Mouse (Mus musculus) adrenal gland, adult (tissue): ENCODE measurements around the gene Dok5.

ENCODE experiments used
- DNase-seq, 2 experiments: peaks; one replicate each; pipeline ENCODE4 v3.0.0; 2022 to 2023; ENCODE audit warnings: low spot score in 1 of 2; ENCODE audit not compliant: inconsistent age in 2 of 2

The Dok5 gene

DNA sequence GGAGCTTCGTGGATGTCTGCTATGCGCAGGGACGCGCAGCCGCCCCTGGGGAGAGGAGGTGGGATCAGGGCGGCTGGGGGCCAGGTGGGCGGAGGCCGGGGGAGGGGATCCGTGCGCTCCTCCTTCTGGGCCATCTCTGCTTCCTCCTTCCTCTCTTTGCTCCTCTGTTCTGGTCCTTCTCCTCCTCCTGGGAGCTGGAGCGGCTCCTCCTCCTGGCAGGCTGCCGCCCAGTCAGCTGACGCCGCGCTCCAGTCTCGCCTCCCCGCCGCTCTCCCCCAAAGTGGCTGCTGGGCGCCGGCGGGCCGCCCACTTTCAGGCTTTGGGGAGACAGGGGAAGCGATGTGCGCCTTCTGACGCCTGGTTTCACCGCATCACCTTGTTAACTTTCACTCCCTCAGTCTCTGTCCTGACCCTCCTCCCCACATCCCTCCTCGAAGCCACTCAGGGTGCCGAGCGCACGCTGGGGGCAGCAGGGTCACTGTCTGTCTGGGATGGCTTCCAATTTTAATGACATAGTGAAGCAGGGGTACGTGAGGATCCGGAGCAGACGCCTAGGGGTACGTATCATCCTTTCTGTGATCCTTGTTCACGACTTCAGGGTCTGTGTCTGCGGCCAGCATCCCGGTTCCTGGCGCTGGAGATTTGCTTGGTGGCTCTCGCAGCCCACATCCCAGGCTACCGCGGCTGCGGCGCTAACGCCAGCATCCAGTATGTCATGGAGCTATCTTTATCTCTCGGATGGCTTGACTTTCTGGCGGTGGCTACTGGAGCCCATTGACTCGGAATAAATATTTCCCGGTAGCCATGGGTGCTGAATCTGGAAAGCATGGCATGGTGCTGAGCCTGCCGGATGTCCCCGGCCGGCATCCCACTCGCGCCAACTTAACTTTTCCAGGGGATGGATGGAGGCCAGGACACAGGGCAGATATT lies at the start of gene Dok5:
TSS of gene Dok5 (plus strand) at position 176 of the 930 bp plus-strand sequence.
- DNase-seq: peak; percentile 33 to 69

DNA sequence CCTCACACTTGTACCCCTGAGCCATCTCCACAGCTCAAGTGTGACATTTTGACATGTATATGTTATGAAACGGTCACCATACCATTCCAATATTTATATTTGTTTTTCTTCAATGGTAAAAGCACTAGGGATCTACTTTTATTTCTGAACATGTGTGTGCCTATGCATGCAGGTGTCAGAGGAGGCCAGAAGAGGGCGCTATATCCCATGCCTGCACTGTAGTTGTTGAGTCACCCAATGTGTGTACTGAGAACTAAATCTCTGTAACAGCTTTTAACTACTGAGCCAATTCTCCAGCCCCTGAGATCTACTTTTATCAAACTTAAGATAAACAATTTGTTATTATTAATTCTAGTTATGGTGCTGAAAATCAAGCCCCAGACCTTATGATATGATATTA lies 48.2 kb upstream of the Dok5 start:
- DNase-seq: no peak

DNA sequence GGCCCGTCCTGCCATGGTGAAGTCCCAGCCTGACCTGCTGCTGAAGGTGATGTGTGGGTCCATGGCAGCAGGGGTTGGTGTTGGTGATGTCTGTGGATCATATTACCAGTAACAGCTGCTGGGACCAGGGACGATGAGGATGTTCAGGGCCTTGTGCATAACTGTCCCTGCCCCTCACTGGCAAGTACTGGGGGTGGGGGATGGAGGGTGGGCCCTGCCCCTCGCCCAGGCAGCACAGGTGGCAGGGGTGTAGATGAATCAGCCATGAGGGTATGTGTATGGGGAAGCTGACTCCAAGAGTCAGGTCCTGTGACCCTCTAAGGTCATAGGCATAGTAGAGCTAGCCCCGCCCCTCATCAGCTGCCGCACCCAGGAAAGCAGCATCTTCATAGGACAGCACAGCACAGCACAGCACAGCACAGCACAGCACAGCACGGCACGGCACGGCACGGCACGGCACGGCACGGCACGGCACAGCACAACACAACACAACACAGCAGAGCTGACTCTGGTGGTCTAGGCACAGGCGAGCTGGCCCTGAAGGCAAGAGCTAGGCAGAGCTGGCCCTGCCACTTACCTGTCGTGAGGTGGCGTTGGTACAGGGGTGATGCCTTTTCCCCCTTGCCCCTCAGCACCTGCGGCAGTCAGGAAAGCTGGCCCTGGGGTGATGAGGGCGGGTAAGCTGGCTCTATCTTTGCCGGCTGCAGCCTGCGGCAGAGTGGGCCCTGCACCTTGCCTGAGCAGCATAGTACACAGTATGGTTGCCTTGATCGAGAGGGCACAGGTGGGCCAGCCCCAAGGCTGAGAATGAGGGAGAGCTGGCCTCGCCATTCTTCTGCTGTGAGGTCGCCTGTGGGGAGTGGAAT lies 36.3 kb upstream of the Dok5 start:
- no peak for DNase-seq

DNA sequence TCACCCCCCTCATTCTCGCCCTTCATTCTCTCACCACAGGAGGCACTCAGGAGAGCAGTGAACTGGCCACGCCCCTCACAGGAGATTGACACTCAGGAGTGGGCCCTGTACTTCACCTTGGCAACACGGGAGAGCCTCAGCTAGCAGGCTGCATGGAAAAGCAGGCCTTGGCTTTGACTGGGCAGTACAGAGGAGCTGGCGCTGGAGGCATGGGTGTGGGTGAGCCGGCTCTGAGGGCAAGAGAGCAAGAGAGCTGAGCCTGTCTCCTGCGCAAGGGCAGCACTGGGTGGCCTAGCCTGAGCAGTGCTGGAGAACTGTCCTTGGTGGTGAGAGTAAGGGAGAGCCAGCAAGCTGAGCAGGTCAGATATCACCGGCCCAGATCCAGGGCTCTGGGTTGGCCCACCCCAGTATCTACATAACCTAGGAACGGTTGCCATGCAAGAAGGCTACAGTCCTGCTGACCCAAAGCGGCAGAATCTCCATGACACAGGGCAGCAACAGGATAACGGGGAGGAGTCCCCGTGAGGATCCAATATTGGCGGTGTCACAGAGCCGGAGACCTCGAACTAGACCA lies 35.6 kb upstream of the Dok5 start:
- DNase-seq: no peak

DNA sequence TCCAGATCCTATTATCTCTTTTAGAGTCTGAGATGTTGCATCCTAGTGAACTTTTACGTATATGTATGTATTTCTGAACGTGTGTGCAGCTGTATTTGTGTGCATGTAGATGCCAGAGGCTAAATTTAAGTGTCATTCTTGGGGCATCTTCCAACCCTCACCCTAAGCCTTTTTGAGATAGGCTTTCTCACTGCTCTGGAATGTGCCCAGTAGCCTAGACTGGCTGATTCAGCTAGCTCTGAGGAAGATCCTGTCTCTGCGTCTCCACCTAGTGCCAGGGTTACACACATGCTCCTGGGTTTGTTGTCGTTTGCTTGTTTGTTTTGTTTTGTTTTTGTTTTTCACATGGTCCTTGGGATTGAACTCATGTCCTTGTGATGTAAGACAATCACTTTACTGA lies 31.1 kb upstream of the Dok5 start:
- DNase-seq: peak in 1 of 2 experiments; percentile 21

DNA sequence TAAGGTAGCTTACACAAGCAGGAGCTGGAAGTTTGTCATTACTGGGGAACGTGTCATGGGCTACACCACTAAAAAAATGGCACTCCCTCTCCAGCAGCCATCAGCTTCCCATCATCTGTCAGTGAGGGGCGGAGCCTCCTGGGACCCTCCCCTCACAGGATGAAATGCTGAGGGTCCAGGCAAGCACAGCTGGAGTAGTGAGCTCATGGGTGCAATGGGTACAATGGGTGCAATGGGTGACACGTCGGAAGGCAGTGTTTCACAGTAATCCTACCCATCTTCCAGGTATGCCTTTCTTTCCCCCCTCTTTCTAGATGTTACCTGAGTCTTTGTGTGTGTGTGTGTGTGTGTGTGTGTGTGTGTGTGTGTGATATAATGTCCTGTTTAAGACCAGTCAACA lies 25.1 kb upstream of the Dok5 start:
- DNase-seq: no peak

DNA sequence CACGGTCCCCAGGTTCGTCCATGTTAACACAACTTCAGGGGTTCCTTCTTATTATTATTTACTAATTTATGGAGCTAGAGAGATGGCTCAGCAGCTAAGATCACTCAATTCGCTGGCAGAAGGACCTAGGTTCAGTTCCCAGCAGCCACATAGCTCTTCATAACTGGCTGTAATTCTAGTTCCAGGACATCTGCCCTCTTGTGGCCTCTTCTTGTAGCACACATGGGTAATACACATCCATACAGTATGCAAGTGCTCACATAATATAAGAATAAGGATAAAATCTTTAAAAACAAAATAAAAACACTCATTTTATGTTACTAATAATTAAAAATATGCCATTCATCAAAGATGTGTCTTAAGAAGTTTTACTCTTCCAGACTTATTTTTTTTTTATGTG lies 23.9 kb upstream of the Dok5 start:
- no peak for DNase-seq

DNA sequence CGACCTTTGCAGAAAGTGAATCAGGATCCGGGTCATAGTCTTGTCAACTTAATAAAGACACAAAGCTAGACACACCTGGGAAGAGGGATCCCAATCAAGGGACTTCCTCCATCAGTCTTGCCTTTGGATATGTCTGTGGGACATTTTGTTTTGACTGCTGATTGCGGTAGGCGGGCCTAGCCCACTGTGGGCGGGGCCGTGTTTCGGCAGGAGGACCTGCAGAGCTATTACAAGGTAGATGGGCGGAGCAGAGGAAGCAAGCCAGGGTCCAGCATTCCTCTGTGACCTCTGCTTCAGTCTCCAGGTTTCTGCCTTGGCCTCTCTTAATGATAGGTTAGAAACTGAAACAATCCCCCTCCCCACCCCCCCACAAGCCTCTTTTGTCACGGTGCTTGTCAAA lies 22.7 kb upstream of the Dok5 start:
- DNase-seq: no peak

DNA sequence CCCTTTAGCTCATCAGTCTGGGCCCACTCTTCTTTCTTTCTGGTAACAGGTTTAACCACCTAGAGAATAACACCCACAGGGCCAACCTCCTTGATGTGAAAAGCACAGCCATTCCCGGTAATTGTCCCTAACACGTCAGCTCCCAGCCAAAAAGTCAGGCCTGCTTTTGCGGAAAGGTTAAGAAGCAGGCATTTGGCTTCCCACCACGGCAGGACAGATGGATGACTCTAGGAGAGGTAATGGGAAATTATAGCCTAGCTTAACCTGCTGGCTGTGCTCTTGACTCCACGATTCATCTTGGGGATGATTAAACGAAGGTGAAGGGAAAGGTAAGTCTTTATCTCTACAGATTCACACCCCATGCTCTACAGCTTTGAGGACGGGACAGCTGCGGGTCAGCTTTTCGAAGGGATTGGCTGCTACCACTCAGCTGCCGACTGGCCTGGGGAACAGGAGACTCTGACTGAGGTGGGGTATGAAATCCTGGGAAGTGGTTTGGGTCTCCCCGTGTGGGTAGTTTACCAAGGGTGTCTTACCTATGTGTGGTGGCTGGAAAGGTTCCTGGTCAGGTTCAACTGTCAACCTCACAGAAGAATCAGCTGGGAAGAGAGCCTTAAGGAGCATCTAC lies 18.8 kb upstream of the Dok5 start:
- DNase-seq: no peak

DNA sequence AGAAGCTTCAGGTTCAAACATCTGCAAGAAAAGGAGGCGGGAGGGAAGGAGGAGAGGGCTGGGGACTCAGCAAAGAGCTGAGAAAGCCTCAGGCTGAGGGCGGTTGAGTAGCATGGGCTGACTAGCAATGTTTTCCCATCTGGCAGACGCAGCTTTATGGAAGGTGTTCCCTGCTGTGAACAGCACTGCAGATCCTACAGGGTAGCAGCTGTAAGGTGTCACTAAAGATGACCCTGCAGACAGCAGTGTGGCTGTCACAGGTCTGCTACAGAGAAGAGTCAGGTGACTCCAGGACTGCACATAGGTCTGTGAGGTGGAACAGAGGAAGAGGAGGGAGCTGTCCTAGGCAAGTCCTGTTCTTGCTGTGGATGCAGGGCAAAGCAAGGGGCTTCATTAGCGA lies 11.2 kb upstream of the Dok5 start:
- DNase-seq: no peak

DNA sequence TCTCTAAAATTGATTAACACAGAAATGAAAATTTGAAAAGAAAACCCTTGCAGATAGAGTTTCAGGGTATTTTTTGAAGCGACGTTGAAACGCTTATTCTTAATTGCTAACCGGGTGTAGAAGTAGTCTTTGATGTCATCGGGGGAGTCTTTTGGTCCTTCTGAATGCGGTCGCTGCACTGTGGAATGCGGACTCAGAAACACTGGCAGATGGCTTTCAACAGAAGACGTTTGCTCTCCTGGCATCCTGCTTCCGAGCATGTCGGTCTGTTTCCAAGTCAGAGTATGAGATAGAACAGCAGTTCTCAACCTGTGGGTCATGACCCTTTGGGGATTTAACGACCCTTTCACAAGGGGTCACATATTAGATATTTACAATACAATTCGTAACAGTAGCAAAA lies 7.5 kb upstream of the Dok5 start:
- DNase-seq: no peak

DNA sequence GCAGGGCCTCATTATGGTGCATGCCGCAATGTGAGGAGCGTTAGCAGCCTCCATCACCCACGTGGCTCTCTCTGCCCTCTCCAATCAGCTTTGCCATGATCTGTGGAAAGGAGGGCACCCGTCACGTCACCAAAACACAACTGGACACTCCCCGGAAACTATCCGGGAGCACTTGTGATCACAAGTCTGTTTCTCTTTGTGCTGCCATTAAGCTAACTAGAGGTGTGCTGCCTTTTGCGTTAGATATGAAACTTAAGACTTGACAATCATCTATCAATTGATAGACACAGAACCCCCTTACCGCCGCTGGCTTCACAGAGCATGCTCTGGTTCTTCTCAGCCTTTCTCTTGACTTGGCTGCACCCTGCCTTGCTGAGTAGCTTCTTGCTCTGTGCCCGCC lies 6.9 kb upstream of the Dok5 start:
- no peak for DNase-seq

DNA sequence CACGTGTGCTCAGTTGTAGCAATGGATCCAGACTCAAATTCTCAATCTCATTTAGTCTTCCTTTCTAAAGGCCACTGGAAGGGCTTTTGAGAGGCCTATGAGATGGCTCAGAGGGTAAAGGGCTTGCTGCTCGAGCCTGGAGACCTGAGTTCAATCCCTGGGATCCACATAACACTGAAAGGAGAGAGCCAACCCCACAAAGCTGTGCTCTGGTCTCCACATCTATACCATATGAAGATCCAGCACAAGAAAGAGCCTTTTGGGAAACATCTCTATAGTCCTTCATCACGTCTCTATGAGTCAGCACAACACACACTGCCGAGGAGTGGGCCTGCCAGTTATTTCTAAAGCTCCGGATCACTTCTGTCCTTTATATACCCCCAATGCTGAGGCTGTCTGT lies 5.8 kb upstream of the Dok5 start:
- DNase-seq: no peak

DNA sequence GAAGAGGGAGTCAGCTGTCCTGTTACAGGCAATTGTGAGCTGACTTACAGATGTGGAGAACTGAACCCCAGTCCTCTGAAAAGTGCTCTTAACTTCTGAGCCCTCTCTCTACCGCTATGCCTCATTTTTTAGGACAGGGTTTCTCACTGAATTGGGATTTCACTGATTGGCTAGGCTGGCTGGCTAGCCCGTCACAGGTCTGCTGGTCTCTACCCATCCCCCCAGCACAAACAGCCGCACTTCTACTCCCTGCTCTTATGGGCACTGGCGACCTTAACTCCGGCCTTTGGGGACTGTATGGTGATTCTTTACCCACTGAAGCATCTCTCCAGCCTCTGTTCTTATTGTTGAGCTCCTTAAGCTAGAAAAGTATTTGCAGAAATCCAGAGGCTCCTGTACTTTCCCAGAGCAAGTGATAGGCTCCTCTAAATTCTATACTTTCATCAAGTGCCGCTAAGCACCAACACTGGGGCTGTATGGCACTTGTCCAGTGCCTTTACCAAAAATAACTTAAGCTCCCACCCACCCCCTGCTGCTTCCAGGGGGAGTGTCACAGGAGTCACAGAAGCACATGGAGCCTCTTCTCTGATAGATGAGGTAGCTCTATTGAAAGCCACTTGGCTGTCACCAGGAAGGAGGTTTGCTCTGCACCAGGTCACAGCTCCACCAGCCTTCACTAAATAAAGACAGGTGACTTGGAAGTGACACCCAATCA lies 4.5 kb upstream of the Dok5 start:
- DNase-seq: no peak

DNA sequence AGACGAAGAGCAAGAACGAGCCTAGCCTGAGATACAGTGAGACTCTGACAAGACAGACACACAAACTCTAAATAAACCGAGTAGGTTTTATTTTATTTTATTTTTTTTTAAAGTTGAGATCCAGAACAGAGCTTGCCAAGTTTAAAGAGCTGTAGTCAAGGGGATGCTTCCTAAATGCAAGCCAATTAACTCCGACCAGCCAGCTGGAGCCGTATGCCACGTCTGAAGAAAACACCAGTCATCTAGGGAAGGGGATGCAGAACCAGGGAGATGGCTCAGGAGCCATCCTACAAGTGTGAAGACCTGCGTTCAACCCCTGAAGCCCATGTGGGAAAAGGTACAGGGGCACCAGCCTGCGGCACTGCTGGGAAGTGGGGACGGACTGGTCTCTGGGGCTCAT lies 2.7 kb upstream of the Dok5 start:
- DNase-seq: no peak

DNA sequence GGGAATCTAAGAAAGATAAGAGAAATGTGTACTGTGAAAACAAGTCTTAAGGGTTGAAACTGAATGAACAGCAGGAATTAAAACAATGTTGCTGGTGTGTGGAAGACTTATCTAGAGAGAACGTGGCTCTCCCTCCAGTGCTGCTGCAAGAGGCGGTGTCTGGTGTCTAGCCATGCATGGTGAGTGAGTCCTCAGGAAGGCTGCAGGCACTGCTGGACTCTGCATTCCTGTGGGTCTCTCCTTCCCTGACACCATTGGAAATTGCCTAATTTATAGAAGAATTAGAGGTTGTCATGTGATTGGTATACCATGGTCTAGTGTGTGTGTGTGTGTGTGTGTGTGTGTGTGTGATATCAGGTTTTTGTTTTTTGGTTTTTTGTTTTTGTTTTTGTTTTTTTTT lies 1.9 kb upstream of the Dok5 start:
- no peak for DNase-seq

DNA sequence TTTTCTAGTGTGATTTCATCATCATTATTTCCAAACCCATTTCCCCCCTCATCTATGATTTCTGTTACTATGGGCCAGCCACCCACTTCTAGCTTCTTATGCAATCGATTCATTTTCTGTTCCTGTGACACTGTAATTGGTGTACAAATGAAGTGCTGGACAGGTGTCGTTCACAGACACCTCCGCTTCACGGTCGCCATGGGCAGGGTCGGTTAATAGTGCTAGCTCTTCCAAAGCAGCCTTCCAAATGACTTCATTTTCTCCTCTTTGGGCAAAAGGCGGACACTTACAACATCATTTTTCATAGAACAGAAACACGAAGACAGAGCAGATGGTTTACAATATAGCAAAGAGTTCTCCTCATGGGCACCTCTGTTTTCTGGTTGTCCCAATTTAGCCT lies 1.5 kb upstream of the Dok5 start:
- no peak for DNase-seq

DNA sequence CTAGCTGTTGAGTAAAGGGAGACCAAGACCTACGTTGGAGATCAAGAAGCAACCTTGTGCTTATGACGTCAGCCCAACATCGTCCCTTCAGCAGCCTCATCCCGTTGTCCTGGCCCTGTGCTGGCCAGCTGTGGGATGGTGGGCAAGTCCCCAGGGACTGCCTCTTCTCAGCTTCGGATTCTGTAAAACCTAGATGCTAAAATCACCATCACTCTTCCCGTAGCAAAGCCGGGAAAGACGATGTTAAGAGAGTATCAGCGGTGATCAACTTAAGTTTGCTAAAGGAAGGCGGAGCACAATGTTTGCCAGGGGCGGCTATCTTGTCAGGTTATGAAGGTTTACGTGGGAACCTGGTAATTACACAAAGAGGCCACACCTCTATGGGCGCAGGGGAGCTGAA lies 826 bp upstream of the Dok5 start:
- DNase-seq: peak in 1 of 2 experiments; percentile 36

DNA sequence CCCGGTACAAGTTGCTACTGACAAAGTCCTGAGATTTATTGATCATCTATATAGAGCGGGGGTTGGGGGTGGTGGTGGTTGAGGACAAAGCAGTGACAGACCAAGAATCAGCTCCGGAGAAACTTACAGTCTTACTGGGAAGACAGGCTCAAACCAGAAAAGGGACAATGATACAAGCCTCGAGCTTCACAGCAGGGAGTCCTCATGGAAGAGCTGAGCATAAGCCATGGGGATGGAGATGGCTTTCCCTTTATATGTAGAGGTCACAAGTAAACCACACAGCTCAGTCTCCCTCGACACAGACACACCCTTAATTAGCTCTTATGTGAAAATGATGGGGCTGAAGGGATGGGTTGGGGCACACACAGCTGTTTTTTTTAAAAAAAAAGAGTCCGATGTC lies 402 bp upstream of the Dok5 start:
- no peak for DNase-seq

DNA sequence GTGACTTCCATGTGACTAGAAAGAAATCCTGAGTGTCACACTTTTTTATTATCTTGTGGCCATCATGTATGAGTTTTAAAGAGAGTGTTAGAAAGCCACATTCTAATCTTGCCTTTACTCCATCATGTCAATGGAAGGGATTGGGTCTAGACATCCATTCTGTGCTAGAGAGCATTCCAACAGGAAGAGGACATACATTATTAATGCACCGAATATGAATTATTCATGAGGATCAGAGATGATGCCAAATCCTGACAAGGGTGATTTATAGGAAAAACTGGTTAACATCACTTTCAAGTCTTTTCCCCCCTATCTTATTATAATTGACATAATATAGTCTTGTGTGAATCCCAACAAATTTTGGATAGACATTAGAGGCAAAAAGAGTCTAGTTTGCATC lies 2.1 kb downstream of the Dok5 start:
- DNase-seq: no peak

DNA sequence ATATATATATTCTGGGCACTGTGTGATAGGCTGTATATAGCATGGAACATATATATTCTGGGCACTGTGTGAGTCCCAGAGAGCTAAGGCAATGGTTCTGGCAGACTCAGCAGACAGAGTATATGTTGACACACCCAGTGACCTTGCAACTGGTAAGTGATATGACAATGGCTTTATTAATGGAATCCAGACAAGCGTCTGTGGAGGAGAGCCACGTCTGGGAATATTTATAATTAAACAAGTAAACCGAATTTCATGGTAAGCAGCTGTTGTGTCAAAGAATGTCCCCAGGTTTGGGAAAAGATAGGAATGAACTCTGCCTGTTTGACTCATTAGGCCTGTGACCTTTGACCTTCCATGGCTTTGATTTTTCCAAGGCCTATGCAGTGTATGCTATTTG lies 2.8 kb downstream of the Dok5 start:
- DNase-seq: no peak
